Mouse (Mus musculus) gastrocnemius, postnatal 14 days (tissue): ENCODE data around the gene Gm21905. TPM values are rescaled to one million over a fixed set of nuclear protein-coding genes. Genes with fewer than 3 reads are reported as not detected.

Experiments used
- total RNA-seq, 2 experiments: library from RNA; stranded (reverse); gene quantifications; 2 replicates each; pipeline ENCODE4 v1.2.3; 2021

Gm21905 gene
- total RNA-seq, 2 experiments from 2014 or later = not detected

Other genes with a start within 250 kb of the Gm21905 start
- gene Atp8a1, start 99.0 kb downstream of the Gm21905 start, total RNA-seq = 10 to 100 TPM; 14.2 to 14.4 TPM
- not detected for gene Gm5108, start 4.8 kb downstream of the Gm21905 start, total RNA-seq
- not detected for gene Grxcr1, start 85.4 kb upstream of the Gm21905 start, total RNA-seq